Mouse (Mus musculus) gastrocnemius, postnatal 14 days (tissue): ENCODE results near the gene Gm20532. TPM values are rescaled to one million over a fixed set of nuclear protein-coding genes. Genes with fewer than 3 reads are reported as not detected.

Source experiments
- DNase-seq: peaks from one replicate; pipeline ENCODE4 v3.0.0; 2021; ENCODE audit warnings: mixed read lengths
- intact Hi-C: fragments of 180-260 bp; cut with DNase I; formaldehyde crosslinking; loops from one replicate; pipeline ENCODE4 v1.15.1; 2025; ENCODE audit warnings: low total_unique reads
- total RNA-seq, 2 experiments: library from RNA; stranded (reverse); gene quantifications; 2 replicates each; pipeline ENCODE4 v1.2.3; 2021

The Gm20532 gene
- total RNA-seq, 2 experiments from 2014 or later, result not detected

GRCm38 (mm10) chr2:26610526-26610925, 24.1 kb downstream of the Gm20532 start:
- intact Hi-C loops, result no loop called here
- DNase-seq, result no peak

GRCm38 (mm10) chr2:26611054-26611453, 24.6 kb downstream of the Gm20532 start:
- intact Hi-C loops, result no loop called here
- no peak for DNase-seq

GRCm38 (mm10) chr2:26611896-26612295, 25.5 kb downstream of the Gm20532 start:
- intact Hi-C loops, result no loop called here
- no peak for DNase-seq

- intact Hi-C loops, result no loop called here
- DNase-seq, result no peak
These were observed 28.5 kb downstream of the Gm20532 start for GRCm38 (mm10) chr2:26614903-26615302.

- intact Hi-C loops, result no loop called here
- DNase-seq, result no peak
These were observed 29.2 kb downstream of the Gm20532 start for GRCm38 (mm10) chr2:26615459-26616124.

GRCm38 (mm10) chr2:26617331-26617730, 30.9 kb downstream of the Gm20532 start:
- intact Hi-C loops, result no loop called here
- DNase-seq, result no peak

- intact Hi-C loops, result no loop called here
- no peak for DNase-seq
These were observed 31.5 kb downstream of the Gm20532 start for GRCm38 (mm10) chr2:26617928-26618327.

- intact Hi-C loops, result no loop called here
- no peak for DNase-seq
These were observed 34.8 kb downstream of the Gm20532 start for GRCm38 (mm10) chr2:26621246-26621645.

GRCm38 (mm10) chr2:26622984-26623383, 36.5 kb downstream of the Gm20532 start:
- intact Hi-C loops, result no loop called here
- DNase-seq, result no peak

- DNase-seq, result no peak
These were observed 39.0 kb downstream of the Gm20532 start for GRCm38 (mm10) chr2:26625419-26625818.

GRCm38 (mm10) chr2:26626081-26626480, 39.6 kb downstream of the Gm20532 start:
- intact Hi-C loops, result no loop called here
- DNase-seq, result no peak

More at GRCm38 (mm10) chr2:26625419-26625818, 39.0 kb downstream of the Gm20532 start:
- intact Hi-C loops, result no loop called here

GRCm38 (mm10) chr2:26627921-26628739, 41.7 kb downstream of the Gm20532 start, which contains the start of gene Fam69b:
Gene Fam69b, plus strand, starts transcription at chr2:26628457.
- DNase-seq, result peak; percentile 75

GRCm38 (mm10) chr2:26628792-26629437, 42.5 kb downstream of the Gm20532 start:
- DNase-seq, result no peak
- intact Hi-C loops, result no loop called here

More at GRCm38 (mm10) chr2:26627921-26628739, 41.7 kb downstream of the Gm20532 start, which contains the start of gene Fam69b:
- intact Hi-C loops, result no loop called here

- DNase-seq, result no peak
- intact Hi-C loops, result no loop called here
These were observed 46.3 kb downstream of the Gm20532 start for GRCm38 (mm10) chr2:26632541-26633395.

GRCm38 (mm10) chr2:26633953-26634530, 47.6 kb downstream of the Gm20532 start:
- intact Hi-C loops, result no loop called here
- DNase-seq, result no peak

GRCm38 (mm10) chr2:26634629-26635488, 48.4 kb downstream of the Gm20532 start:
- DNase-seq, result no peak

GRCm38 (mm10) chr2:26635489-26636324, 49.3 kb downstream of the Gm20532 start:
- DNase-seq, result no peak
- intact Hi-C loops, result loop anchor here (5.0 kb wide), 1 partner anchor 38 kb away; no protein-coding TSS in a partner anchor

More at GRCm38 (mm10) chr2:26634629-26635488, 48.4 kb downstream of the Gm20532 start:
- intact Hi-C loops, result loop anchor here (5.0 kb wide), 1 partner anchor 38 kb away; no protein-coding TSS in a partner anchor
